Mouse (Mus musculus): ENCODE measurements around the gene Atg7.
A peak's percentile ranks its signal among the peaks of the same experiment; 100 is the strongest.

- no peak for TF ChIP-seq E2F4 (IDR thresholded peaks at IDR 0.05; ENCODE audit: insufficient read depth)
- TF ChIP-seq MAX (IDR thresholded peaks at IDR 0.05; ENCODE audit: low read depth), result no peak
- TF ChIP-seq POLR2A (IDR thresholded peaks at IDR 0.05; ENCODE audit: insufficient read length, low read depth), result no peak
- TF ChIP-seq TCF12 (IDR thresholded peaks at IDR 0.05; ENCODE audit: insufficient read depth, poor library complexity, severe bottlenecking), result no peak
- TF ChIP-seq CEBPB (IDR thresholded peaks at IDR 0.05; ENCODE audit: insufficient read depth, poor library complexity, severe bottlenecking), result no peak
- no peak for TF ChIP-seq POLR2AphosphoS2 (IDR thresholded peaks at IDR 0.05; ENCODE audit: insufficient read length, low read depth)
- peak in 1 of 3 experiments; percentile 8 for TF ChIP-seq MYOG (IDR thresholded peaks at IDR 0.05; ENCODE audit: control insufficient read depth in 1 of 3, insufficient read depth in 1 of 3, insufficient read length in 2 of 3, low read depth in 2 of 3)
- TF ChIP-seq SRF (IDR thresholded peaks at IDR 0.05; ENCODE audit: control insufficient read depth, insufficient read length, low read depth), result no peak
- no peak for TF ChIP-seq MYOD1 (IDR thresholded peaks at IDR 0.05; ENCODE audit: control insufficient read depth in 1 of 3, insufficient read length in 2 of 3, low read depth in 2 of 3)
- no peak for TF ChIP-seq TCF3 (IDR thresholded peaks at IDR 0.05; ENCODE audit: insufficient read length, low read depth)
- no peak for TF ChIP-seq USF1 (IDR thresholded peaks at IDR 0.05; ENCODE audit: low read depth)
These were observed 226.7 kb downstream of the Atg7 start for GRCm38 (mm10) chr6:114869501-114870076.

Data from myocyte (in vitro differentiated cells).